Mouse (Mus musculus) heart, adult 2 months (tissue): ENCODE data around the gene Nrg4. TPM values are rescaled to one million over a fixed set of nuclear protein-coding genes. Genes with fewer than 3 reads are reported as not detected.

ENCODE experiments used
- DNase-seq, 2 experiments: peaks; one replicate each; pipeline ENCODE4 v3.0.0; 2021
- H3K27ac ChIP-seq: fragments of 200-600 bp; 2 replicates; pipeline ENCODE4 v1.8.1; 2022
- H3K27me3 ChIP-seq: fragments of 200-500 bp; 2 replicates; pipeline ENCODE4 v1.6.1; 2012; ENCODE audit warnings: mild to moderate bottlenecking, low read length, inconsistent platforms, mixed read lengths; ENCODE audit not compliant: control insufficient read depth, insufficient read depth
- H3K36me3 ChIP-seq: fragments of 200-500 bp; 2 replicates; pipeline ENCODE4 v1.6.1; 2012; ENCODE audit warnings: low read length, inconsistent platforms; ENCODE audit not compliant: control insufficient read depth, insufficient read depth
- H3K4me1 ChIP-seq: fragments of 200-500 bp; 2 replicates; pipeline ENCODE4 v1.6.1; 2011; ENCODE audit warnings: low read length; ENCODE audit not compliant: control insufficient read depth, insufficient read depth
- H3K4me3 ChIP-seq: fragments of 200-600 bp; 2 replicates; pipeline ENCODE4 v1.8.1; 2022
- H3K79me2 ChIP-seq: fragments of 200-500 bp; replicated peaks from 2 replicates; pipeline ENCODE4 v1.6.1; 2012; ENCODE audit warnings: mild to moderate bottlenecking, inconsistent platforms, low read length, moderate library complexity, mixed read lengths; ENCODE audit not compliant: control insufficient read depth, insufficient read depth
- H3K9ac ChIP-seq: fragments of 200-500 bp; 2 replicates; pipeline ENCODE4 v1.6.1; 2012; ENCODE audit warnings: low read depth, mild to moderate bottlenecking, control low read depth, inconsistent platforms, low read length, mixed read lengths
- CTCF ChIP-seq: fragments of 200-600 bp; IDR thresholded peaks from 2 replicates; pipeline ENCODE4 v1.8.1; 2022; ENCODE audit warnings: antibody characterized with exemption, mild to moderate bottlenecking, moderate library complexity
- EP300 ChIP-seq: fragments of 200-500 bp; IDR thresholded peaks from 2 replicates; pipeline ENCODE4 v1.6.1; 2011; ENCODE audit warnings: low read depth, low read length, control low read depth; ENCODE audit not compliant: insufficient read depth
- POLR2A ChIP-seq: fragments of 200-500 bp; IDR thresholded peaks from 2 replicates; pipeline ENCODE4 v1.6.1; 2011; ENCODE audit warnings: mild to moderate bottlenecking, low read depth, low read length, control low read depth; ENCODE audit not compliant: insufficient read depth
- WGBS: fragments of 180-500 bp; shearing (Covaris S2); methylation state at CpG from one replicate; pipeline ENCODE4 v1.1.7; 2018; 5-methylcytosine and 5-hydroxymethylcytosine counted together
- intact Hi-C: fragments of 180-260 bp; cut with DNase I; formaldehyde crosslinking; loops from one replicate; pipeline ENCODE4 v1.15.1; 2025
- polyA plus RNA-seq: library from polyadenylated mRNA; depleted of rRNA; stranded (reverse); fragments of >200 nt; gene quantifications from 2 replicates; pipeline ENCODE4 v1.2.3, GENCODE M21; 2012
- total RNA-seq, 2 experiments: library from RNA; stranded (reverse); gene quantifications; 2 replicates each; pipeline ENCODE4 v1.2.3; 2021

The Nrg4 gene
- total and polyA plus RNA-seq, 3 experiments, result 1.5 to 7.6 (median 2.3) TPM

DNA sequence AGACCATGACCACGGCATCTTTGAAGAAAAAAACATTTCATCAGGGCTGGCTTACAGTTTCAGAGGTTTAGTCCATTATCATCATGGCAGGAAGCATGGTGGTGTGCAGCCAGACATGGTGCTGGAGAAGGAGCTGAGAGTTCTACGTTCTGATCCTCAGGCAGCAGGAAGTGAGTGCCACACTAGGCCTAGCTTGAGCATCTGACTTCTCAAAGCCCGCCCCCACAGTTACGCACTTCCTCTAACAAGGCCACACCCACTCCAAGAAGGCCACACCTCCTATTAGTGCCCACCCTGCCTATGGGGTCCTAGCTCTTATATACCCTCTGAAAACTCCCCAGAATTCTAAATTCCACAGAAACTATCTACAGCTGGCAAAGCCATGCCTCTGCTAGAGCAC is 34.7 kb downstream of the Nrg4 start:
- no peaks in the 10 kb centered on the region for H3K36me3 ChIP-seq
- intact Hi-C loops, result no loop called here

GRCm38 (mm10) chr9:55289475-55290198 is 37.0 kb downstream of the Nrg4 start:
- 58% methylated on average over 3 of the region's 3 CpGs for WGBS
- intact Hi-C loops, result no loop called here
- H3K4me3 ChIP-seq, result no peak overlapping the region
- H3K27ac ChIP-seq, result no peak overlapping the region
- TF ChIP-seq CTCF, result no peak
- no peak for TF ChIP-seq EP300
- TF ChIP-seq POLR2A, result no peak
- DNase-seq, result no peak
- no peaks in the 10 kb centered on the region for H3K36me3 ChIP-seq
- H3K27me3 ChIP-seq, result no peaks in the 10 kb centered on the region
- H3K9ac ChIP-seq, result no peak overlapping the region
- H3K79me2 ChIP-seq, result no peaks in the 10 kb centered on the region
- no peaks in the 10 kb centered on the region for H3K4me1 ChIP-seq

More for the DNA sequence above, 34.7 kb downstream of the Nrg4 start:
- TF ChIP-seq EP300, result no peak
- no peak for TF ChIP-seq POLR2A
- TF ChIP-seq CTCF, result no peak
- no peak for DNase-seq
- WGBS, result 87% methylated on average over 4 of the region's 4 CpGs
- no peaks in the 10 kb centered on the region for H3K4me1 ChIP-seq
- no peak overlapping the region for H3K27ac ChIP-seq
- H3K4me3 ChIP-seq, result no peak overlapping the region
- H3K27me3 ChIP-seq, result no peaks in the 10 kb centered on the region
- H3K79me2 ChIP-seq, result no peaks in the 10 kb centered on the region
- no peak overlapping the region for H3K9ac ChIP-seq

- H3K9ac ChIP-seq, result no peak overlapping the region
- 63% methylated on average over 3 of the region's 3 CpGs for WGBS
- H3K4me1 ChIP-seq, result peaks cover 1% of the 10 kb centered on the region
- DNase-seq, result no peak
- H3K27me3 ChIP-seq, result no peaks in the 10 kb centered on the region; the same call in 1 of the 2 replicates
- H3K27ac ChIP-seq, result no peak overlapping the region
- no peak for TF ChIP-seq POLR2A
- TF ChIP-seq CTCF, result peak; percentile 59
- H3K79me2 ChIP-seq, result no peaks in the 10 kb centered on the region
- intact Hi-C loops, result no loop called here
- H3K36me3 ChIP-seq, result no peaks in the 10 kb centered on the region
- H3K4me3 ChIP-seq, result no peak overlapping the region
These were observed 41.4 kb downstream of the Nrg4 start for GRCm38 (mm10) chr9:55285197-55285596.

DNA sequence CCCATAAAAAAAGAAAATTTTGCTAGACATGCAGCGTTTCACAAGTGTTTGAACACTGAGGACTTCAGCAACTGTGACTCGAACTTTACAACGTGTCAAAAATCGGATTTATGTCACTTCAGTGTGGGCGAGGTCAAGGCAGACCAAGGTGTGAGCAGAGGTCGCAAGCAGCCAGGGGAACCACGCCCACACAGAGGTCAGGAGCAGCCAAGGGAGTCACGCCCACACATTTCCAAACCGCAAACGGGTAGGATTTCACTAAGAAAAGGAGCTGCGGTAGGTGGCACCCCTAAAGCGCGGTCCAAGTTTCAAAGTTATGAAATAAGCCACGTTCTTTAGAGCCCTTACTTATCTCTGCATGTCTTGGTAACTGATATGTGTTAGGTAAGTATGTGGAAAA is 43.1 kb downstream of the Nrg4 start:
- Histone ChIP-seq H3K27me3 (no peaks in the 10 kb centered on the region; the same call in 1 of the 2 replicates), H3K36me3 (no peaks in the 10 kb centered on the region), H3K4me3 (no peak overlapping the region), H3K79me2 (no peaks in the 10 kb centered on the region), H3K27ac (no peak overlapping the region), H3K4me1 (peaks cover 1% of the 10 kb centered on the region), H3K9ac (no peak overlapping the region)
- peak in 1 of 2 experiments; percentile 45 for DNase-seq
- 12% methylated on average over 14 of the region's 14 CpGs for WGBS
- intact Hi-C loops, result no loop called here
- no peak for TF ChIP-seq CTCF
- TF ChIP-seq POLR2A, result no peak
- no peak for TF ChIP-seq EP300

- H3K27ac ChIP-seq, result no peak overlapping the region
- no peak overlapping the region for H3K4me3 ChIP-seq
- intact Hi-C loops, result no loop called here
- H3K79me2 ChIP-seq, result no peaks in the 10 kb centered on the region
- no peaks in the 10 kb centered on the region; the same call in 1 of the 2 replicates for H3K27me3 ChIP-seq
- H3K36me3 ChIP-seq, result no peaks in the 10 kb centered on the region
- no peak for TF ChIP-seq CTCF
- TF ChIP-seq POLR2A, result no peak
- no peak for TF ChIP-seq EP300
- DNase-seq, result no peak
- H3K9ac ChIP-seq, result no peak overlapping the region
- peaks cover 1% of the 10 kb centered on the region for H3K4me1 ChIP-seq
- 84% methylated on average over 8 of the region's 8 CpGs for WGBS
These were observed 47.4 kb downstream of the Nrg4 start for GRCm38 (mm10) chr9:55279114-55279825.

GRCm38 (mm10) chr9:55277562-55277961 is 49.1 kb downstream of the Nrg4 start:
- Histone ChIP-seq H3K4me3 (no peak overlapping the region), H3K79me2 (no peaks in the 10 kb centered on the region), H3K9ac (no peak overlapping the region), H3K4me1 (no peaks in the 10 kb centered on the region), H3K36me3 (no peaks in the 10 kb centered on the region), H3K27ac (no peak overlapping the region), H3K27me3 (no peaks in the 10 kb centered on the region)
- TF ChIP-seq CTCF, result no peak
- TF ChIP-seq POLR2A, result no peak
- TF ChIP-seq EP300, result no peak
- peak in 1 of 2 experiments; percentile 30 for DNase-seq
- WGBS, result 71% methylated on average over 4 of the region's 4 CpGs
- intact Hi-C loops, result no loop called here
